Mouse (Mus musculus) thymus, postnatal 14 days (tissue): ENCODE results near the gene Ccdc151.

Source experiments
- DNase-seq: peaks from one replicate; pipeline ENCODE4 v3.0.0; 2021

Ccdc151 gene

GRCm38 (mm10) chr9:21955570-21956281 is 46.7 kb downstream of the Ccdc151 start, which contains the start of gene Swsap1:
Gene Swsap1, plus strand, starts transcription at chr9:21955755.
- peak; percentile 98 for DNase-seq

GRCm38 (mm10) chr9:21955225-21955569 is 47.2 kb downstream of the Ccdc151 start:
- DNase-seq, result no peak

- DNase-seq, result no peak
Measured at GRCm38 (mm10) chr9:21954635-21955034, 47.8 kb downstream of the Ccdc151 start.

GRCm38 (mm10) chr9:21953600-21953999 is 48.8 kb downstream of the Ccdc151 start:
- no peak for DNase-seq

GRCm38 (mm10) chr9:21951977-21952376 is 50.5 kb downstream of the Ccdc151 start:
- DNase-seq, result no peak

GRCm38 (mm10) chr9:21950322-21950721 is 52.1 kb downstream of the Ccdc151 start:
- peak; percentile 72 for DNase-seq

GRCm38 (mm10) chr9:21948790-21949189 is 53.6 kb downstream of the Ccdc151 start:
- no peak for DNase-seq

- no peak for DNase-seq
Measured at GRCm38 (mm10) chr9:21948146-21948545, 54.3 kb downstream of the Ccdc151 start.

GRCm38 (mm10) chr9:21947540-21948130 is 54.8 kb downstream of the Ccdc151 start:
- DNase-seq, result no peak

- no peak for DNase-seq
Measured at GRCm38 (mm10) chr9:21944267-21944666, 58.2 kb downstream of the Ccdc151 start.

- DNase-seq, result no peak
Measured at GRCm38 (mm10) chr9:21943638-21944037, 58.8 kb downstream of the Ccdc151 start.

GRCm38 (mm10) chr9:21943046-21943445 is 59.4 kb downstream of the Ccdc151 start:
- no peak for DNase-seq
